Comparison of ENCODE assay signal across 8 mouse cellular contexts in genomic region chr2:167777331-167778085, GRCm38 (mm10).
DNase-seq lines count a peak whose midpoint lies in the region; ATAC-seq and TF ChIP-seq lines count a peak whose summit lies in the region.

No protein-coding gene starts in this region.

- no peaks in the 10 kb centered on the region for H3K36me3 ChIP-seq in hindbrain, embryonic 16.5 days (ENCODE audit: control insufficient read depth, insufficient read depth, low read length)
- H3K36me3 ChIP-seq in limb, embryonic 11.5 days (ENCODE audit: control insufficient read depth, insufficient read depth, low read length): no peaks in the 10 kb centered on the region
- H3K36me3 ChIP-seq in midbrain, embryonic 11.5 days (ENCODE audit: control insufficient read depth, insufficient read depth, low read length): no peaks in the 10 kb centered on the region
- no peaks in the 10 kb centered on the region for H3K36me3 ChIP-seq in small intestine, adult 2 months (ENCODE audit: control insufficient read depth, insufficient read depth, low read length)

- peak; percentile 73 for TF ChIP-seq POLR2A in brain, embryonic 14.5 days (IDR thresholded peaks at IDR 0.05; ENCODE audit: borderline replicate concordance, extremely low read depth, insufficient read depth, insufficient read length, poor library complexity, severe bottlenecking)
- TF ChIP-seq POLR2A in small intestine, adult 2 months (IDR thresholded peaks at IDR 0.05; ENCODE audit: low read depth, low read length): peak; percentile 19; the same call in 1 of the 2 replicates

- H3K27ac ChIP-seq in hindbrain, embryonic 16.5 days (ENCODE audit: low read depth, low read length): peak overlapping the region; percentile 50; the same call in 1 of the 2 replicates
- peak overlapping the region; percentile 72 for H3K27ac ChIP-seq in limb, embryonic 11.5 days (replicated peaks; ENCODE audit: low read depth, low read length)
- no peak overlapping the region; the same call in 1 of the 2 replicates for H3K27ac ChIP-seq in midbrain, embryonic 11.5 days (ENCODE audit: low read depth, low read length)
- peak overlapping the region; percentile 97 for H3K27ac ChIP-seq in small intestine, adult 2 months (ENCODE audit: insufficient read depth, low read depth, low read length)

- peaks cover 15% of the 10 kb centered on the region for H3K4me1 ChIP-seq in hindbrain, embryonic 16.5 days (ENCODE audit: control insufficient read depth, insufficient read depth, low read depth, low read length)
- peaks cover 31% of the 10 kb centered on the region for H3K4me1 ChIP-seq in limb, embryonic 11.5 days (ENCODE audit: control insufficient read depth, insufficient read depth, low read length)
- H3K4me1 ChIP-seq in midbrain, embryonic 11.5 days (ENCODE audit: control insufficient read depth, insufficient read depth, low read length): peaks cover 18% of the 10 kb centered on the region
- H3K4me1 ChIP-seq in small intestine, adult 2 months (ENCODE audit: control insufficient read depth, insufficient read depth, insufficient read length, low read length): peaks cover 49% of the 10 kb centered on the region

- no peaks in the 10 kb centered on the region for H3K27me3 ChIP-seq in hindbrain, embryonic 16.5 days (replicated peaks; ENCODE audit: control insufficient read depth, insufficient read depth, low read length)
- no peaks in the 10 kb centered on the region for H3K27me3 ChIP-seq in limb, embryonic 11.5 days (ENCODE audit: control insufficient read depth, insufficient read depth, low read length)
- no peaks in the 10 kb centered on the region for H3K27me3 ChIP-seq in midbrain, embryonic 11.5 days (ENCODE audit: control insufficient read depth, insufficient read depth, low read length)
- no peaks in the 10 kb centered on the region for H3K27me3 ChIP-seq in small intestine, adult 2 months (ENCODE audit: control insufficient read depth, insufficient read depth, low read length)

- DNase-seq in MN1 (ENCODE audit: low spot score): peak; percentile 88
- DNase-seq in brain, embryonic 14.5 days (ENCODE audit: low read depth): peak; percentile 66
- DNase-seq in gastrocnemius, adult 8-10 months (ENCODE audit: low spot score in 2 of 2): peak; percentile 80
- peak; percentile 84 for DNase-seq in limb, embryonic 11.5 days (ENCODE audit: low spot score)
- peak; percentile 98 for DNase-seq in midbrain, embryonic 11.5 days (ENCODE audit: low spot score, missing footprints)
- no peak for DNase-seq in c-Kit-positive CD71-positive TER-119-positive erythroid progenitor cells, embryonic 14.5 days (ENCODE audit: low spot score)

- ATAC-seq in hindbrain, embryonic 16.5 days: peak; percentile 75
- ATAC-seq in limb, embryonic 11.5 days (ENCODE audit: insufficient number of reproducible peaks, low FRiP score, low TSS enrichment, low read depth): peak; percentile 73
- ATAC-seq in midbrain, embryonic 11.5 days (ENCODE audit: low FRiP score): peak; percentile 91

- peak overlapping the region; percentile 69 for H3K9ac ChIP-seq in hindbrain, embryonic 16.5 days (ENCODE audit: low read depth, low read length)
- peak overlapping the region; percentile 81 for H3K9ac ChIP-seq in limb, embryonic 11.5 days (ENCODE audit: low read length)
- peak overlapping the region; percentile 85 for H3K9ac ChIP-seq in midbrain, embryonic 11.5 days (ENCODE audit: low read length)

- H3K9me3 ChIP-seq in hindbrain, embryonic 16.5 days (ENCODE audit: control insufficient read depth, low read length): no peaks in the 10 kb centered on the region
- no peaks in the 10 kb centered on the region for H3K9me3 ChIP-seq in limb, embryonic 11.5 days (ENCODE audit: control insufficient read depth, low read length)
- no peaks in the 10 kb centered on the region for H3K9me3 ChIP-seq in midbrain, embryonic 11.5 days (ENCODE audit: control insufficient read depth, low read length)

- no peak for TF ChIP-seq CTCF in brain, embryonic 14.5 days (IDR thresholded peaks at IDR 0.05; ENCODE audit: borderline replicate concordance, extremely low read depth, insufficient read depth, insufficient read length)
- no peak for TF ChIP-seq CTCF in small intestine, adult 2 months (IDR thresholded peaks at IDR 0.05; ENCODE audit: extremely low read depth, insufficient read length, insufficient replicate concordance, low read depth, low read length)

- peak overlapping the region; percentile 89 for H3K4me2 ChIP-seq in hindbrain, embryonic 16.5 days (ENCODE audit: low read length)
- peak overlapping the region; percentile 75 for H3K4me2 ChIP-seq in limb, embryonic 11.5 days (ENCODE audit: low read depth, severe bottlenecking)
- H3K4me2 ChIP-seq in midbrain, embryonic 11.5 days: peak overlapping the region; percentile 95

- H3K4me3 ChIP-seq in hindbrain, embryonic 16.5 days (ENCODE audit: low read length): peak overlapping the region; percentile 54
- H3K4me3 ChIP-seq in limb, embryonic 11.5 days (ENCODE audit: low read depth, low read length): peak overlapping the region; percentile 59
- peak overlapping the region; percentile 62 for H3K4me3 ChIP-seq in midbrain, embryonic 11.5 days (ENCODE audit: low read depth, low read length)
- H3K4me3 ChIP-seq in small intestine, adult 2 months (ENCODE audit: low read depth, low read length): peak overlapping the region; percentile 80

- under 1% methylated on average over 33 of the region's 33 CpGs for WGBS in hindbrain, embryonic 16.5 days
- under 1% methylated on average over 31 of the region's 33 CpGs for WGBS in limb, embryonic 11.5 days
- 3% methylated on average over 33 of the region's 33 CpGs for WGBS in midbrain, embryonic 11.5 days
- WGBS in small intestine, adult 2 months: under 1% methylated on average over 33 of the region's 33 CpGs
